Mouse (Mus musculus): ENCODE data around the gene E030018B13Rik. TPM values are rescaled to one million over a fixed set of nuclear protein-coding genes. Genes with fewer than 3 reads are reported as not detected.

E030018B13Rik gene
- not detected in 2 replicates for polyA plus RNA-seq (2016; fragmentation: Nextera tagmentation; extraction: Ambion mirVana)

DNA sequence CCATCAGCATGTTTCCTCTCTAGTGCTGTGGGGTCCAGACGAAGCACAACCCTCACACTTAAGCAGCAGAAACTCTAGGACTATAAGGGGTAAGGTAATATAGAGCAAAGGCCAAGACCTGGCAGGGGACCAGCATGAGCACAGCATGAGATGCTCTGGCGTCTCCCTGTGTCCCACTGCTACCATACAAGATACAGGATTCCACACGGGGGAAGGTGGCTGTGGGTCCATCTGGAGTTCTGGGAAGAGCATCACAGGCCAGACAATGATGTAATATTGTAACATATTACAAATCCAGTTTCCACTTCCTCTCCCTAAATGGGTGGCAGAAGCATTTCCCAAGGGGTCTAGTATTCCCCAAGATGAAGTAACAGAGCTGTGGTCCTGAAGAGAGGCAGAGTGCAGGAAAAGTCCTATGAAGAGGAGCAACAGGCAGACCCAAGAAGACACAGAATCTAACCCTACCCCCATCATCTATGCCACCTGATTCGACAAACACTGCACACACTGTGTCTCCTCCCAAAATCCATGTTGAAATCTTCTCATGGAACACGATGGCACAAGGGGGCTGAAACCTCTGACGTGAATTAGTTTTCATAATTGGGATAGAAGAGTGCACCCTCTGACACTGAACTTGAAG lies at the start of gene E030018B13Rik:
Gene E030018B13Rik (plus strand): TSS at position 590 of the 640 bp plus-strand sequence.
- H3K4me3 ChIP-seq = no peak within 1 kb of the TSS
- peaks cover 48% of the 10 kb centered on the region for H3K4me1 ChIP-seq (replicated peaks)
- H3K9me3 ChIP-seq = no peaks in the 10 kb centered on the region
- H3K27ac ChIP-seq = no peak within 1 kb of the TSS
- WGBS = 90% methylated on average over 6 of the region's 6 CpGs
- DNase-seq (ENCODE audit: low spot score) = no peak
- H3K27me3 ChIP-seq (ENCODE audit: insufficient read depth, poor library complexity, severe bottlenecking) = no peaks in the 10 kb centered on the region
- peaks cover 17% of the 10 kb centered on the region for H3K36me3 ChIP-seq

DNA sequence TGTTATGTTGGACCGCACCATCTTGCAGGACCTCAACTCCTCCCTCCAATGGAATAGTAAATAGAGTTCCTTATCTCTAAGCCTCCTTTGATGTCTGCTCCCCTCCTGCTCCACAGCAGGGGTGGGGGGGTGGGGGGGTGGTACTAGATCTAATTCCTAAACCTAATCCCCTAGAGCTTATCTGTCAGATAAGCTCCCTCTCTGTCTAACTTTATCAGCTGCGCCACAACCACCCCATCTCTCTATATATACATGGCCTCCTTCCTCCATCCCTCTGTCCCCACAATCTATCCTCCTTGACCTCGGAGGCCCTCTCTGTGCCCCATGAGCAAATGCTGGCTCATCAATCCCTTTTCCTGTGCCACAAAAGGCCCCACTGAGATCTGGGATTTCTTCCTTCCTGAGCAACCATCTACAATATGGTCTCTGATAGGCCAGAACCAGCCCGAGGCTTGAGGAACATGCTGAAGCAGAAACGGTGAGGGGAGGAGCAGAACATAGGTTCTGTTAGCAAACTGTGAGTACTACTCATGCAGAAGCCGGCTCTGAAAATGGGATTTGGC lies 48.2 kb upstream of the E030018B13Rik start:
- WGBS = 66% methylated on average over 6 of the region's 6 CpGs
- no peaks in the 10 kb centered on the region for H3K36me3 ChIP-seq
- no peak for DNase-seq (ENCODE audit: low spot score)
- H3K27me3 ChIP-seq (ENCODE audit: insufficient read depth, poor library complexity, severe bottlenecking) = no peaks in the 10 kb centered on the region
- H3K4me1 ChIP-seq (replicated peaks) = no peaks in the 10 kb centered on the region
- H3K27ac ChIP-seq = no peak overlapping the region
- no peak overlapping the region for H3K4me3 ChIP-seq
- H3K9me3 ChIP-seq = no peaks in the 10 kb centered on the region

DNA sequence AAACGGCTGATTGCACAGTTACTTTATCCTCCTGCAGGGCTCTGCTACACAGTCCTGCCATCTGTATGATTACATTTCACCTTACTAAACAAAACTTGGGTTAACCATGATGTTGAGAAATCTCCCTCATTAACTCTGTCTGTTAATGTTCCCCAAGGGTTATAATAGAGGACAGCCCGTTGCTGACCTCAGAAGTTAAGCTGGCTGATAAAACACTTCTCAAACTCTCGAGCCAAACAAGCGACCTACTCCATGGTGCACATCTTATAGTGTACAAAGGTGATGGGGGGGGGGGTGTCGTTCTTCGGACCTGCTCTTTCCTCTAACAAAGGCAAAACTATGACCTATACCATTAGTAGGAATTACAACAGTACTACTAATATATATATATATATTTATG lies 45.0 kb upstream of the E030018B13Rik start:
- Histone ChIP-seq H3K27me3 (ENCODE audit: insufficient read depth, poor library complexity, severe bottlenecking) (no peaks in the 10 kb centered on the region), H3K27ac (no peak overlapping the region), H3K9me3 (no peaks in the 10 kb centered on the region), H3K4me3 (no peak overlapping the region), H3K4me1 (replicated peaks) (no peaks in the 10 kb centered on the region), H3K36me3 (no peaks in the 10 kb centered on the region)
- 88% methylated on average over 6 of the region's 6 CpGs for WGBS
- no peak for DNase-seq (ENCODE audit: low spot score)

DNA sequence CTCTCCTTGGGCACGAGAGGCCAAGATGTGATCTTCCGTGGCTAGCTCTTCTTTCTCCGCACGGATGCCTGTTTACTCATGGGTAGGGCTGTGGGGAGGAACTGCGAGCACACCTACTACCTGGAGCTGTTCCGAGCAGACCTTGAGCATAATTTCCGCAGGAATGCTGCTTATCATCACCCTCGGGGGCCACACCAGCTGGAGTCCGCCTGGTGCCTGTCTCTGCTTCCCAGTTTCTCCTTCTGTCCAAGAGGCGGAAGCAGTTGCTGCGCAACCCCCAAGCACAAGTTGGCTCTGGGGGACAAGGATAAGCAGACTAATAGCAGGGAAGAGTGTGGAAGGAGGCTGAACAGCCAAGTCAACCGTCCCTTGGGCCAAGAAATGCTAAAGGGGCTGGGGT lies 42.8 kb upstream of the E030018B13Rik start:
- Histone ChIP-seq H3K36me3 (no peaks in the 10 kb centered on the region), H3K4me3 (no peak overlapping the region), H3K4me1 (replicated peaks) (peaks cover 8% of the 10 kb centered on the region), H3K9me3 (no peaks in the 10 kb centered on the region), H3K27ac (no peak overlapping the region), H3K27me3 (ENCODE audit: insufficient read depth, poor library complexity, severe bottlenecking) (no peaks in the 10 kb centered on the region)
- WGBS = 53% methylated on average over 12 of the region's 12 CpGs
- no peak for DNase-seq (ENCODE audit: low spot score)

DNA sequence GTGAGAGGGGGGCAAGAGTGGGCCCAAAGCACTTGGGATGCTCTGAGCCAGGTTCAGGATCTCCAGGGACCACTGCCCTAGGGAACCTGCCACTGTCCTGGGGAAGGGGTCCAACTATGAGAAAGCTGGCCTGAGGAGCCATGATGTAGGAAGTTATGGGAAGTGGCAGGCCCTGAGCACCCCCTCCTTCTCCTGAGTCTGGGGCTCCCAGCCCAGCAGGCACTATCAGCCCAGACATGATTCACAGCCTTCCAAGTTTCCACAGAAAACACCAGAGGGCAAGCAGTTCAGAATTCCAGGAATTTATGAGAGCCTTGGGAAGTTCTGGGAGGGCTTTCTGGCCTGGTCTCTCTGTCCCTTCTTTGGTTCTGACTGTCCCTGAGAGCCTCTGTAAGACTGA lies 41.0 kb upstream of the E030018B13Rik start:
- no peaks in the 10 kb centered on the region for H3K36me3 ChIP-seq
- peaks cover 8% of the 10 kb centered on the region for H3K4me1 ChIP-seq (replicated peaks)
- no peaks in the 10 kb centered on the region for H3K27me3 ChIP-seq (ENCODE audit: insufficient read depth, poor library complexity, severe bottlenecking)
- DNase-seq (ENCODE audit: low spot score) = no peak
- no peak overlapping the region for H3K4me3 ChIP-seq
- H3K9me3 ChIP-seq = no peaks in the 10 kb centered on the region
- H3K27ac ChIP-seq = no peak overlapping the region

DNA sequence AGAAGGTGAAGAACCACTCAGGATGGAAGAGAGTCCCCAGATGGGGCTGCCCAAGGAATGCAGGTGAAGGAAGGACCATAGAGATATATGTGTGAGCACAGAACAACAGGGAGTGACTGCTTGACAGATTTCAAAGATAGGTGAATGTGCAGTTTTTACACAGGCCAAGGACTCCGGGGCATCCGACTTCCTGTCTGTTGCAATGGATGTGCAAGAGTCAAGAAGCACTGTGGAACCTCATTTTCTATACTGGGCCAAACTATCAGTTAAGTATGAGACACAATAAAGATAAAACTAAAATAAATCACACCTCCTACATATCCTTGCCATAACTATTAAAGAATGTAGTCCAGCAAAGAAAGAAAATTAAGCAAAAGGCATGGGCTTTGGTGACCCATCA lies 40.0 kb upstream of the E030018B13Rik start:
- DNase-seq (ENCODE audit: low spot score) = no peak
- 87% methylated on average over 2 of the region's 2 CpGs for WGBS
- no peaks in the 10 kb centered on the region for H3K36me3 ChIP-seq
- no peaks in the 10 kb centered on the region for H3K9me3 ChIP-seq
- H3K27me3 ChIP-seq (ENCODE audit: insufficient read depth, poor library complexity, severe bottlenecking) = no peaks in the 10 kb centered on the region
- H3K27ac ChIP-seq = no peak overlapping the region
- no peak overlapping the region for H3K4me3 ChIP-seq
- H3K4me1 ChIP-seq (replicated peaks) = peaks cover 8% of the 10 kb centered on the region

DNA sequence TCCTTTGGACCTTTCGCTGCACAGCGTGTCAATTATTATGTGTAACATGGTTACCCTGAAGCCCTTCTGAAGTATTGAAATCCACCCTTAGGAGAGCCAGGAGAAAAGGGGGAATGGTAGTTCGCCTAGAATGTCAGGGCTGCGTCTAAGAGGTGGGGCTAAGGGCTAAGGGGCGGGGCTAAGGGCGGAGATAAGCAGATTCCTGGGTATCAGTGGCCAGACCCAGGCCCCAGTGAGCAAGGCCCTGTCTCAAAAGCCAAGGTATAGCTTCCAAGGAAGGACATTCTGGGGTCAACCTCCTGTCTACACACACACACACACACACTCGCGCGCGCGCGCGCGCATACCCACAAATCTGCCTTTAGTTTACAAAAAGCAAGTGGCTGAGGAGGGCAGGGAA lies 39.0 kb upstream of the E030018B13Rik start:
- Histone ChIP-seq H3K4me3 (no peak overlapping the region), H3K27ac (no peak overlapping the region), H3K36me3 (no peaks in the 10 kb centered on the region), H3K27me3 (ENCODE audit: insufficient read depth, poor library complexity, severe bottlenecking) (no peaks in the 10 kb centered on the region), H3K4me1 (replicated peaks) (peaks cover 8% of the 10 kb centered on the region), H3K9me3 (no peaks in the 10 kb centered on the region)
- 21% methylated on average over 14 of the region's 14 CpGs for WGBS
- no peak for DNase-seq (ENCODE audit: low spot score)

DNA sequence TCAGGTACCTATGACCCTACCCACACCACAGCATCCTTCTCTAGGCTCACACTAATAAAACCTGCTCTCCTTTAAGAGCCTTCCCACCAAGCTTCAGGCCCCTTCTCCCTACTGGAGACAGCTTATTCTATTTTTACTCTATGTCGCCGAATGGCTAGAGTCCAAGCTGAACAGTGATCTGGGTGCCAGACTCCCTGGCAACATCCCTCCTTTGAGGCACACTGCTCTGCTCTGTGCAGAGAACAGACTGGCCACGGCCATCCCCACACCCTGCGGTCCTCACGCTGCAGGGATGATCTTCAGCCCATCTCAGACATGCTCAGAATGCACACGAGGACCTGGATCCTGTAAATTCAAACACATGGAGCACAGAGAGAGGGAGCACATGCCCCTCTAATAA lies 37.1 kb upstream of the E030018B13Rik start:
- Histone ChIP-seq H3K4me3 (no peak overlapping the region), H3K27ac (no peak overlapping the region), H3K27me3 (ENCODE audit: insufficient read depth, poor library complexity, severe bottlenecking) (no peaks in the 10 kb centered on the region), H3K36me3 (no peaks in the 10 kb centered on the region), H3K4me1 (replicated peaks) (peaks cover 8% of the 10 kb centered on the region), H3K9me3 (no peaks in the 10 kb centered on the region)
- WGBS = 89% methylated on average over 6 of the region's 6 CpGs
- no peak for DNase-seq (ENCODE audit: low spot score)

DNA sequence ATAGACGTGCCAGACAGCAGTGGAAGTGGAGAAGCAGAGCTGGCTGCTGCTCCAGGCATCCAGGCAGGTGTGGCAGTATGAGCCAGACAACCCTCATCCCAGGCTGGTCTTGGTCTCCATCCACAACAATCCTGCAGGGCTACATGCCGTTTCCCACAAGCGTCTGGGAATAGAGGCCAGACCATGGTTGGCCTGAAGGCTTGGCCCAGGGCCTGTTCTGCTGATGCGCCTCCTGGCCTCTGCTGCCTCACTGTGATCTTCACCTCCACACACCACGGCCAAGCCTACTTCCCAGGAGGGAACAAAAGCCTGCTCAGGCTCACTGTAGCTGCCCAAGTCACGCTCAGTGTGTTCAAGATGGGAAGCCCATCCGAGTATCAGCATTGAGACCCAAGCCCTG lies 33.9 kb upstream of the E030018B13Rik start:
- no peaks in the 10 kb centered on the region for H3K27me3 ChIP-seq (ENCODE audit: insufficient read depth, poor library complexity, severe bottlenecking)
- no peak overlapping the region for H3K27ac ChIP-seq
- no peak for DNase-seq (ENCODE audit: low spot score)
- WGBS = 88% methylated on average over 7 of the region's 7 CpGs
- peaks cover 3% of the 10 kb centered on the region for H3K4me1 ChIP-seq (replicated peaks)
- no peak overlapping the region for H3K4me3 ChIP-seq
- H3K9me3 ChIP-seq = no peaks in the 10 kb centered on the region
- peaks cover 7% of the 10 kb centered on the region; the same call in 1 of the 2 replicates for H3K36me3 ChIP-seq

DNA sequence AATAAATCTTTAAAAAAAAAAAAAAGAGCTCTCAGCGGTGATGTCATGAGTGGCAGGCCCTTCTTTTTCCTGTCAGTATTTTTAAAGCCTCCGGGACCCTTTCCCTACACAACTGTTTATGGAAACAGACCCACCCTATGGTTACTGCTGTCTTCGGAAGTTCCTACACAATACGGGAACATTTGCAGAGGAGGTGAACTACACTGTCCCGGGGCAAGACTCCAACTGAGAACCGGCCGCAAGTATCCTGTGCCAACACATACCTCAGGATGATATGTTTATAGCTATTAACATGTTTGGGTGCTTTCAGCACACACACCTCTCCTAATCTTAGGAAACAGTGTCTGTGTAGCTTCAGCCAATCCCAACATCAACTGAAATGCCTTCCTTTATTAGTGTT lies 31.6 kb upstream of the E030018B13Rik start:
- Histone ChIP-seq H3K9me3 (no peaks in the 10 kb centered on the region), H3K27me3 (ENCODE audit: insufficient read depth, poor library complexity, severe bottlenecking) (no peaks in the 10 kb centered on the region), H3K27ac (no peak overlapping the region), H3K36me3 (peaks cover 29% of the 10 kb centered on the region), H3K4me3 (no peak overlapping the region), H3K4me1 (replicated peaks) (peaks cover 9% of the 10 kb centered on the region; the same call in 1 of the 2 replicates)
- no peak for DNase-seq (ENCODE audit: low spot score)
- 91% methylated on average over 7 of the region's 7 CpGs for whole genome bisulfite sequencing

DNA sequence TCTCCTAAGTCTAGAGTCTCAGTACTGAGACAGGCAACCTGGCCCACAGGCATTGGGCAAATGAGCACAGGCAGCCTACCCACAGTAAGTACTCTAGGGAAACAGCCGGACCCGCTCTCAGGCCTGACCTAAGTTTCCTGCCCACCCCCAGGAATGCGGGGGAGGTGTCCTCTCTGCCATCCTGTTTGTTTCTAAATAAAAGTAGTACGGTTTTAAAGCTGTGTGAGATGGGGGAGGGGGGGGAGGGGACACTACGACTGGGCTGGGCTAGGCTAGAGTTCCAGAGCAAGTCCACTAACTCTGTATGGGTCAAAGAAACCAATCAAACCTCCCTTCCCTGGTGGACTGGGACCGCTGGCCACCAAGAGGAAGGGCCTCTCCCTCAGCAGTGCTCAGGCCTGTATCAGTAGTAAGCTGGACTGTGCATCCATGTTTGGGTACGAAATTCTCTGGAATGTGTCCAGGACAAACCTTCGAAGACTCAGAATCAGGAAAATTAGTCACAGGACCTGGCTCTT lies 29.6 kb upstream of the E030018B13Rik start:
- no peak overlapping the region for H3K27ac ChIP-seq
- WGBS = 63% methylated on average over 8 of the region's 8 CpGs
- no peaks in the 10 kb centered on the region for H3K27me3 ChIP-seq (ENCODE audit: insufficient read depth, poor library complexity, severe bottlenecking)
- H3K4me3 ChIP-seq = no peak overlapping the region
- H3K9me3 ChIP-seq = no peaks in the 10 kb centered on the region
- peaks cover 12% of the 10 kb centered on the region for H3K4me1 ChIP-seq (replicated peaks)
- peaks cover 46% of the 10 kb centered on the region for H3K36me3 ChIP-seq
- no peak for DNase-seq (ENCODE audit: low spot score)

DNA sequence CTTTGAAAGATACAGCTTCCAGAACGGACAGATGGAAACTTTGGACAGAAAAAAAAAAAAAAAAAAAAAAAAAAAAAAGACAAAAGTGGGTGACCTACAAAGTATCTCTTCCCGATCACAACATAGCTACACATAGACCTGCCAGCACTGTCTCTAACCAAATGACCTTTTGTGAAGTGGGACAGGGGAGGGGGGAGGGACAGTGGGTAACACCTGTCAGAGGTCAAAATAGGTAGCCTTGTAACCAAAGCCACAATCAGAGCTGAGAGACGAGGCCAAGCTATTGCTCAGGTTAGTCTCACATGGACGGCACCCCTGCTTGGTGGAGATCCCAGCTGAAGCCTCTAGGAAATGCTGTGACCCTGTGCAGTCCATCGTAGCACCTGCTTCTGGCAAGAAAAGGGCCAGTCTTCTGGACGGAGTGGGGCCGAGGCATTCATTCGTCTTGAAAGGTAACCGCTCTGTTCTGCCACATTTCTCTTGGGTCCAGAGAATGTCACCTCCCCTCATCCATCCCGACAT lies 29.0 kb upstream of the E030018B13Rik start:
- no peak for DNase-seq (ENCODE audit: low spot score)
- Histone ChIP-seq H3K27ac (no peak overlapping the region), H3K9me3 (no peaks in the 10 kb centered on the region), H3K4me1 (replicated peaks) (peaks cover 12% of the 10 kb centered on the region), H3K27me3 (ENCODE audit: insufficient read depth, poor library complexity, severe bottlenecking) (no peaks in the 10 kb centered on the region), H3K4me3 (no peak overlapping the region), H3K36me3 (peaks cover 46% of the 10 kb centered on the region)
- WGBS = 90% methylated on average over 10 of the region's 10 CpGs

DNA sequence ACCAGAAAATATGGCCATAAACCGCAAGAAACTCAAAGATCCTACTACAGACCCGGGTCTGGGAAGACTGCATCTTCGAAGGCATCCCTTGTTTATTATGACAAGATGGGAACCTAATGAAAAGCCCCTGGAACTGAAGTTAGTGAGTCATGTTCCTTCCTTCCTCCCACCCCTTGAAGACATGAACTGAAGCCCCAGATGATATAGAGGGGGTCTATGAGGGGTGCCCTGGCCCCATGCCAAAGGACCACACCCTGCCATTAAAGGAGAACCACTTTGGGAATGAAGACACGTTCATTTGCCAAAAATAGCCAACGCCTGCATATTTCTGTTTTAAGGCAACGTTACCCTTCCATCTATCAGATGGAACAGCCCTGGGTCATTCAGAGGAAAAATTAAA lies 28.0 kb upstream of the E030018B13Rik start:
- H3K4me1 ChIP-seq (replicated peaks) = peaks cover 12% of the 10 kb centered on the region
- no peak overlapping the region for H3K27ac ChIP-seq
- peaks cover 46% of the 10 kb centered on the region for H3K36me3 ChIP-seq
- 85% methylated on average over 6 of the region's 6 CpGs for WGBS
- DNase-seq (ENCODE audit: low spot score) = no peak
- no peaks in the 10 kb centered on the region for H3K27me3 ChIP-seq (ENCODE audit: insufficient read depth, poor library complexity, severe bottlenecking)
- H3K4me3 ChIP-seq = no peak overlapping the region
- no peaks in the 10 kb centered on the region for H3K9me3 ChIP-seq

Data from hindbrain, embryonic 10.5 days (tissue).